In genomic region chr13:104908691-104909090, GRCm38 (mm10) we compare ENCODE assay signal across 24 mouse cellular contexts. TPM values are rescaled to one million over a fixed set of nuclear protein-coding genes. Genes with fewer than 3 reads are reported as not detected.
"Had no signal": no experiment of that assay in that cellular context is flagged by ENCODE, and none has a peak within 500 bp of the region (broad histone marks: within the 10 kb centered on the region; RNA-seq: fewer than 3 reads in every experiment).

No protein-coding gene starts in this region.

- H3K9ac ChIP-seq: intestine, embryonic 15.5 days; kidney, embryonic 15.5 days; limb, embryonic 13.5 days; liver, embryonic 12.5 days; liver, embryonic 15.5 days; midbrain, embryonic 12.5 days; neural tube, embryonic 13.5 days; stomach, embryonic 15.5 days had no signal

- H3K4me2 ChIP-seq: intestine, embryonic 15.5 days; kidney, embryonic 15.5 days; limb, embryonic 13.5 days; liver, embryonic 12.5 days; liver, embryonic 15.5 days; midbrain, embryonic 12.5 days; neural tube, embryonic 13.5 days; stomach, embryonic 15.5 days had no signal

- H3K4me3 ChIP-seq: intestine, embryonic 15.5 days; kidney, embryonic 15.5 days; layer of hippocampus, adult 2 months; limb, embryonic 10.5 days; limb, embryonic 13.5 days; liver, embryonic 12.5 days; liver, embryonic 15.5 days; midbrain, embryonic 12.5 days; myocyte; neural tube, embryonic 13.5 days; stomach, embryonic 15.5 days had no signal

- H3K27ac ChIP-seq: intestine, embryonic 15.5 days; kidney, embryonic 15.5 days; layer of hippocampus, adult 2 months; limb, embryonic 10.5 days; limb, embryonic 13.5 days; liver, embryonic 12.5 days; liver, embryonic 15.5 days; macrophage; midbrain, embryonic 12.5 days; neural tube, embryonic 13.5 days; stomach, embryonic 15.5 days had no signal

- DNase-seq: kidney, adult 8-10 months; layer of hippocampus, adult 9-11 months; liver; lung, adult 18-20 months; retina, postnatal 1 day; right cerebral cortex, postnatal 25 days; spleen, adult 18-20 months; thymus, postnatal 25 days had no signal

- H3K36me3 ChIP-seq: intestine, embryonic 15.5 days; kidney, embryonic 15.5 days; limb, embryonic 10.5 days; limb, embryonic 13.5 days; liver, embryonic 12.5 days; liver, embryonic 15.5 days; midbrain, embryonic 12.5 days; neural tube, embryonic 13.5 days; stomach, embryonic 15.5 days had no signal

- H3K4me1 ChIP-seq: intestine, embryonic 15.5 days; limb, embryonic 10.5 days; limb, embryonic 13.5 days; liver, embryonic 12.5 days; liver, embryonic 15.5 days; neural tube, embryonic 13.5 days; stomach, embryonic 15.5 days had no signal

- ATAC-seq: intestine, embryonic 15.5 days; liver, embryonic 12.5 days; lung, postnatal 0 days had no signal

- H3K9me3 ChIP-seq: intestine, embryonic 15.5 days; kidney, embryonic 15.5 days; limb, embryonic 10.5 days; limb, embryonic 13.5 days; liver, embryonic 12.5 days; liver, embryonic 15.5 days; midbrain, embryonic 12.5 days; neural tube, embryonic 13.5 days; stomach, embryonic 15.5 days had no signal

- H3K27me3 ChIP-seq: intestine, embryonic 15.5 days; kidney, embryonic 15.5 days; limb, embryonic 13.5 days; liver, embryonic 12.5 days; liver, embryonic 15.5 days; midbrain, embryonic 12.5 days; neural tube, embryonic 13.5 days; stomach, embryonic 15.5 days had no signal

RNA-seq across cellular contexts. Expression of gene Shisal2b, which starts 45.0 kb away (rescaled TPM):
- total RNA-seq: megakaryocyte, adult 5-6 weeks; monocyte, adult 5-6 weeks; neutrophil, adult 5-6 weeks had no signal
- polyA plus RNA-seq: liver, embryonic 12.5 days; liver, embryonic 15.5 days; lung, postnatal 0 days; macrophage; myocyte had no signal
